Mouse (Mus musculus): Measurements from ENCODE around the gene Rpia.

Rpia gene

GRCm38 (mm10) chr6:70791824-70792535 lies at the start of gene Rpia:
Gene Rpia, minus strand, starts transcription at chr6:70792232.
- TF ChIP-seq GATA4 (IDR thresholded peaks at IDR 0.05; ENCODE audit: insufficient replicate concordance, low read length): no peak

GRCm38 (mm10) chr6:70840281-70840680 lies 48.2 kb upstream of the Rpia start:
- no peak for TF ChIP-seq GATA4 (IDR thresholded peaks at IDR 0.05; ENCODE audit: insufficient replicate concordance, low read length)

- TF ChIP-seq GATA4 (IDR thresholded peaks at IDR 0.05; ENCODE audit: insufficient replicate concordance, low read length): no peak
These were observed 46.5 kb upstream of the Rpia start for GRCm38 (mm10) chr6:70838532-70838931.

- TF ChIP-seq GATA4 (IDR thresholded peaks at IDR 0.05; ENCODE audit: insufficient replicate concordance, low read length): no peak
These were observed 45.3 kb upstream of the Rpia start for GRCm38 (mm10) chr6:70837297-70837696.

- no peak for TF ChIP-seq GATA4 (IDR thresholded peaks at IDR 0.05; ENCODE audit: insufficient replicate concordance, low read length)
These were observed 39.3 kb upstream of the Rpia start for GRCm38 (mm10) chr6:70831179-70831839.

GRCm38 (mm10) chr6:70830552-70830951 lies 38.5 kb upstream of the Rpia start:
- no peak for TF ChIP-seq GATA4 (IDR thresholded peaks at IDR 0.05; ENCODE audit: insufficient replicate concordance, low read length)

- no peak for TF ChIP-seq GATA4 (IDR thresholded peaks at IDR 0.05; ENCODE audit: insufficient replicate concordance, low read length)
These were observed 37.4 kb upstream of the Rpia start for GRCm38 (mm10) chr6:70829451-70829850.

GRCm38 (mm10) chr6:70824987-70825337 lies 32.9 kb upstream of the Rpia start:
- TF ChIP-seq GATA4 (IDR thresholded peaks at IDR 0.05; ENCODE audit: insufficient replicate concordance, low read length): no peak

GRCm38 (mm10) chr6:70824085-70824986 lies 32.3 kb upstream of the Rpia start:
- no peak for TF ChIP-seq GATA4 (IDR thresholded peaks at IDR 0.05; ENCODE audit: insufficient replicate concordance, low read length)

GRCm38 (mm10) chr6:70822386-70822910 lies 30.4 kb upstream of the Rpia start:
- TF ChIP-seq GATA4 (IDR thresholded peaks at IDR 0.05; ENCODE audit: insufficient replicate concordance, low read length): no peak

- TF ChIP-seq GATA4 (IDR thresholded peaks at IDR 0.05; ENCODE audit: insufficient replicate concordance, low read length): no peak
These were observed 29.5 kb upstream of the Rpia start for GRCm38 (mm10) chr6:70821566-70821965.

- TF ChIP-seq GATA4 (IDR thresholded peaks at IDR 0.05; ENCODE audit: insufficient replicate concordance, low read length): no peak
These were observed 23.4 kb upstream of the Rpia start for GRCm38 (mm10) chr6:70815471-70815870.

GRCm38 (mm10) chr6:70814629-70814950 lies 22.6 kb upstream of the Rpia start:
- TF ChIP-seq GATA4 (IDR thresholded peaks at IDR 0.05; ENCODE audit: insufficient replicate concordance, low read length): no peak

- no peak for TF ChIP-seq GATA4 (IDR thresholded peaks at IDR 0.05; ENCODE audit: insufficient replicate concordance, low read length)
These were observed 22.0 kb upstream of the Rpia start for GRCm38 (mm10) chr6:70813921-70814628.

GRCm38 (mm10) chr6:70812526-70812895 lies 20.5 kb upstream of the Rpia start:
- no peak for TF ChIP-seq GATA4 (IDR thresholded peaks at IDR 0.05; ENCODE audit: insufficient replicate concordance, low read length)

All from liver, adult (tissue).